Mouse (Mus musculus) kidney, postnatal 25 days (tissue): Measurements from ENCODE around the gene Tmem63b.
A peak's percentile ranks its signal among the peaks of the same experiment; 100 is the strongest.

Source experiments
- DNase-seq, 2 experiments: peaks; one replicate each; pipeline ENCODE4 v3.0.0; 2021; ENCODE audit warnings: mixed read lengths in 2 of 2

Tmem63b gene

DNA sequence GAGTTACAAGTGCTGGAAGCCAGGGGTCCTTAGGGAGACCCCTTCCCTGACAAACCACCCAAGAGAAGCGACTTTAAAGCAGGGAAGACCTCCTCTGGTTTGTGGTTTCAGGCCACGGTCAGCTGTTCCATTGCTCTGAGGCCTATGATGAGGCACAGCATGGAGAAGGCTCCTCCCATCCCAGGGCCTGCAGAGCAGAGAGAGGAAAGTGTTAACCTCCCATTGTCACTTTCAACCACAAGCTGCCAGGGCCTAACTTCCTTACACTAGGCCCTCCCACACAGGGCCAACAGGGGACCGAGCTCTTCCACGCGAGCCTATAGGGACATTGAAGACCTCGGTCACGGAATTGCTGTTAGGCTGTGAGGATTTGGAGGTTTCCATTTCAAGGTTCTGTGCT lies 16.5 kb upstream of the Tmem63b start:
- DNase-seq, result no peak

DNA sequence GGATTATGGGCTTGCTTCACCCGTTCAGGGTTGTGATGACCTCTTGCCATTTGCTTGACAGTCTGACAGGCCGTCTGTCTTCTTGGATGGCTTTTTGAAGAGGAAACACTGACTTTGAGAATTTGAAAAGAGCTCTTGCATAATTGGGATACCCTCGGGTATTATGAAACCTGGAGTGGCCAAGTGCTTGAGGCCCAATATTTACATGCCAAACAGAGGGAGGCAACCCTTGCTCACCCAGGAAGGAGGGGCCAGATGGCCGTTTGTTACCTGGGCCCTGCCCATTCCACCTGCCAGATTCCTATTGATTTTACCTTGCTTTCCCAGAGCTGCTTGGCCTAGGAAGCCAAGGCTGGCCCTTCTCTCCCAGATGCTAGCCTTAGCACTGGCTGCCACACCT lies 15.5 kb upstream of the Tmem63b start:
- no peak for DNase-seq

DNA sequence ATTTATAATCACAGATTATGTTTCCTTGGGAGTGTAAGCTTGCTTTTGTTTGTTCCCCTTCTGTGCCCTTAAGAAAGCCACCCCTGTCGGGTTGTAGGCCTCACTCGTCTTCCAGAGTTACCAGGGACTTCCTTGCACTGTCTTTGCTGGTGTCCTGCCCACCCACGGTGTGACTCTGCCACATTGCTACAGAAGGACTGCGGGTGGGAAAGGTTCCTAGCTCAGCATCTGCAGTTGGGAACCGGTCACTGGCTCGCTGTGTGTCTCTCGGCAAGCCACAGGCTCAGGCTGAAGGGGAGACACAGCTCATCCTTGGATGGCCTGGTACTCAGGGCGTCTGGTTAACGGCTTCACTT lies 14.5 kb upstream of the Tmem63b start:
- no peak for DNase-seq

DNA sequence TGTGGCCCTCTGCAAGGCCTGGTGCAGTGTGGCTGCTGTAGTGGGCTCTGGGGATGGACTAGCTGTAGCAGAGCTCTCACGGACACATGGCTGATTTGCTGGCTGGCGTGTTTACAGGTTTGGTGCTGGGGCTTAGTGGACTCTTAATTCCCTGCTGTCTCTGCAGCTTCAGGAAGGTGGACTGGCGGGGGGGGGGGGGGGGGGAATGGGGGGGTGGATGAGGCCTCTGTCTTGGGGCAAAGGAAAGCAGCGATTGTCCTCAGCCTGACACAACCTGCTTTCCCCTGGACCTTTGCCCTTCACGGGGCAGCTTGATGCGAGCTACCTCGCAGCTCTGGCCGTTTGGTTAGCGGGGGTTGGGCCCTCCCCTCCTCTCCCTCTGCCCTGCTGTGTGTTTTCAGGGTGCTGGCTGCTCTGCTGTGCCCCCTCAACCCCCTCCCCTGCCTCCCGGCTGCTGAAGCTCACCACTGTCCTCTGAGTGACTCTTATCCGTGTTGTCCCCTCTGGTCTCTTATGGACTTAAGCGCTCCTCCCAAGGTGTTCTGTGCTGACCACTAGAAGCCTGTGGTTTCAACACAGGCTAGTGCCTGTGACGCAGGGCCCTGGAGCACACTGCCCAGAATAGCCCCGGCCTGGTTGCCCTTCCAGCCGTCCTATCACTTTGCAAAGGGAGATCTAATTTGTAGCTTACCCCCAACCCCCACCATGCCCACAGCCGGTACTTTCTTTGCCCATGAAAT lies 14.0 kb upstream of the Tmem63b start:
- peak; percentile 49 to 86 for DNase-seq

DNA sequence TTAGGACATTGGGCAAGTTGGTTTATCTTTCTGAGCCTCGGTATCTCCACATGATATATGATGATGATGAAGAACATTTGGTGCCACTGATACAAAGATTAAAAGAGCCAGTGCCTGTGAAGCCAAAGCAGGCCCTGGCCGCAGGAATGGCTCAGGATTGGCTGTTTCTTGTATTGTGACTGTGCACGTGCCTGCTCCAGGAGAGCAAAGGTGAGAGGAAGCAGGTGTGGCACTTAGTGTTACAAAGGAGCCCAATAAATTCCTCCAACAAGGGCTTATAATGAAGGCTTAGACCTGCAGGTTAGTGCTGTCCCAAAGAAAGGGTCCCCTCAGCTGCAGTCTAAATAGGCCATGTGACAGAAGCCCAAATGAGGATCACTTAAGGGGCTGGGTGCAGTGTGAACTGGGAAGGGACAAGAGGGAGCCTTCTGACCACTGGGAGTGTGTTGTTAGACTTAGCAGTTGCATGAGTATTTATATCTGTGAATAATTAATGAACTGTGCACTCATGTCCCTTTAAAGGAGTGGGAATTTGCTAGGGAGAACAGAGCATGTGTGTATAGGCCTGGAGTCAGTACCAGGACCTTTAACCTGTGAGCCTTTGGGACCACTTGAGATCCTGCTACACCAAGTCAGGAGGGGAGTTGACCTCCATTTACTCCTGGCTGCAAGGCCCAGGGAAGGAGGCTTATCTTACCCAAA lies 12.5 kb upstream of the Tmem63b start:
- DNase-seq, result no peak

DNA sequence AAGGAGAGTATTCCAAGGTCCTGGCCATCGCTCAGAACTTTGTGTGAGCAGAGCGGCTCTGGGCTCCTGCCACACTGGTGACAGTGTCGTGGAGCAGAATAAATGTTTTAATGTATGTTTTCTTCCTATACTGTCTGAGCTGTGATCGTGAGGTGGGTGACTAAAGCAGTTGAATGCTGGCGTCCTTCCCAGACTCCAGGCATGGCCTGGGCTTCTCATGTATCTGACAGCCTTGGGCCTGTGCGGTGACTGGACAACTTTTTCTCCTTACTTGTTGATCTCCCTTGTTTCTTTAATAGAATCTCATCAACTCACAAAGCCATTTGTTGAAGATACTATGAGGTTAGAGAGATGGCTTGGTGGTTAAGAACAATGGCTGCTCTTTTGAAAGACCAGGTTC lies 11.7 kb upstream of the Tmem63b start:
- DNase-seq, result no peak

DNA sequence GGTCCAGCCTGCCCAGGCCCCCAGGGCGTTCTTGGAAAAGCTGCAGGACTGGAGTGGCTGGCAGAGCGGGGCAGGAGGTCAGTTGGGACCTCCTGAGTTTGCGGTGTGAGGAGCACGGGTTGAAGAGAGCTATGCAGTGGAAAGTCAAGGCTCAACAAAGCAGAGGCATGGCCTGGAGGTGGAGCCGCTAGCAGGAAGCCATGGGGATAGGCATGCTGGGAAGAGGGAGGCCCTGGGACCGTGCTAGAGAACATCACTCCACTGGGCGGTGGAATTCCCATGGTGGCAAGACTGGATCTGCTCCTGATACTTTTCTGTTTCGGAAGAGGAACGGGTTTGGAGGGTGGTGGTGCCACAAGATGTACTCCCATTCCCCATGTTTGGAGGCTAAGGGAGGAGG lies 10.3 kb upstream of the Tmem63b start:
- no peak for DNase-seq

DNA sequence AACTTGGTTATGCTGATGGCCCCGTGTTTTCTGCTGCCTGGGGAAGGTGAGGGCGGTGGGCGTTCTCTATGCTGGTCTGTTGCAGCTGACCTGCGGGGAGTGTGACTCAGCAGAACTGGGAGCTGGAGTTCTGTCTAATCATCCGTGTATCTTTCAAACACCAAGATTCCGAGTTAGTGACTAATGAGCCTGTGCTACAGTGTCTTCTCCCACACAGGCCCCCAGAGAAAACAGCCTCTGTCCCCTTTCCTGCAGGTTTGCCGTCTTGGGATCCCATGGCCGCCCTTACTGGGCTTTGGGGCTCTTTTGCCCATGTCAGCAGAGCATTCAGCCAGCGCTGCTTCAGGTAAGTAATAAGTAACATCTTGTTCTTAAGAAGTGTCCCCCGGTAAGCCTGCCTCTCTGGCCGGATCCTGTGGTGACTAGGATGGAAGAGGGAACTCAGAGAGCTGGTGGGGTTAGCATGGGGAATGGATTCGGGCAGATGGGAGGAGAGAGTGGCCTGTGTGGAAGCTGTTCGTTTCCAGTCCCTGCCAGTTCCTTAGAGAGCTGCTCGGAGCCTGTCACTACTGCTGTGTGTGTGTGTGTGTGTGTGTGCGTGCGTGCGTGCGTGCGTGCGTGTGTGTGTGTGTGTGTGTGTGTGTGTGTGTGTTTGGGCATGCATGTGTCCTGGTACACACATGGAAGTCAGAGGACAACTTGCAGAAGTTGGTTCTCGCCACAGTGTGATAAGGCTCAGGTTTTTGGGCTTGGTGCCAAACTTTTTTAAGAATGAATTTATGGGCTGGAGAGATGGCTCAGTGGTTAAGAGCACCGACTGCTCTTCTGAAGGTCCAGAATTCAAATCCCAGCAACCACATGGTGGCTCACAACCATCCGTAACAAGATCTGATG lies 8.8 kb upstream of the Tmem63b start:
- DNase-seq, result peak; percentile 39 to 79

DNA sequence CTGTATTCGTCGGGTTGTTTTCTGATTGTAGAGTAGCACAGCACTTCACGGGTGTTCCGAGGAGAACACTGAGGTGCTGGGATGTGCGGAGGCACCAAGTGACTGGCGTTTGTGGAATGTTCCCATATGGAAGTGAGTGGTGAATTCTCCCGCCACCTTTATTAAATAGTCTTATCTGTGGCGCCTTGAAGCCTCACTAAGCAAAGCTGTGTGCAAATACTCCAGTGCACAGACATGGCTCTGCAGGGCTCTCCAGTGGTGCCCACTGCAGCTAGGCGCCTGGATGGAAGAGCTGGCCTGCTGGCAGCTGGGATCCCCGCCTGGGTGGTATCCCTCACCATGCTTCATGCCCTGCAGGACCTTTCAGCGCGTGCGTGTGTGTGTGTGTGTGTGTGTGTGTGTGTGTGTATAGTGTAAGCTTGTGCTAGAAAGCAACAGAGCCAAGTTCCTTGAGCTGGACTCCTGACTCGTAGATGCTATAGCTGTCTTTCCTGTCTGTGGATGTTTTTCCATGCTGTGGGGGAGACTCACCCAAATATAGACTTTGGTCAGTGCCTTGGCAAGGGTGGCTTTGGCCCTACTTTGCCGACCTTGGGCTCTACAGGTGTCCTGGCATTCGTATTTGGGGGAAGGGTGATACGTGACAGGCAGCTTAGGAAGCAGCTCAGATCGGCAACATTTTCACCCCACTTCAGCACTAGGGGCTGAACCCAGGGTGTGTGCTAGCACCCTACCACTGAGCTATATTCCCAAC lies 7.3 kb upstream of the Tmem63b start:
- peak in 1 of 2 experiments; percentile 63 for DNase-seq

DNA sequence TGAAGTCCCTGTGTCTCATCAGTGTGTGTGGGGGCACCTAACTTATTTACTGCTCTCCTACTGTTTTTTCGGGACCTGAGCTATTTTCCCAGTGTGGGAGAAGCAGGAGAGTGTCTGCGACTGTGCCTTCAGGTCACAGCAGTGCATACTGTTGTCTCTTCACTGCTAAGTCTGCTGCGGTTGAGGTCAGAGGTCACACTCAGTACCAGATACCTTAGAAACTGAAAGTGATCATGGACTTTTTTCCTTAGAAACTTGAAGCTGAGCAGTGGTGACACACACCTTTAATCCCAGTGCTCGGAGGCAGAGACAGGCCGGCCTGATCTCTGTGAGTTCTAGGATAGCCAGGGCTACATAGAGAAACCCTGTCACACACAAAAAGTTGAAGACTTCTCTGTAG lies 5.5 kb upstream of the Tmem63b start:
- DNase-seq, result no peak

DNA sequence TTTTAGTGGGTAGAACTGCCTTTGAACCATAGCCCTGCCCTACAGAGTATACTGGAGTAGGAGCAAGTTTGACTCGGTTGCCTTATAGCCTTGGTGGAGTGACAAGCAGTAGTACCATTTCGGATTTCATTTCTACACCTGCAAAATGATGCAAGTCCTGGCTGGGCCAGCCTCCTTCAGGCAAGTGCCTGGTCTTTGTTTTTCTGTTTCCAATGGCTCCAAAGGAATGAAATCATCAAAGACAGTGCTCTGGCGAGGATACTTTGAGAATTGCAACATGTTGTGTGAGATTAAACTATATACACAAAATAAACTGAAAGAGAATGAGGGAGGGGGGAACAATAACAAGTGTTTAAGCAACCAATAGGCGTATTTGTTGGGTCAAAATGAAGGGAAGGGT lies 3.3 kb upstream of the Tmem63b start:
- DNase-seq, result no peak

DNA sequence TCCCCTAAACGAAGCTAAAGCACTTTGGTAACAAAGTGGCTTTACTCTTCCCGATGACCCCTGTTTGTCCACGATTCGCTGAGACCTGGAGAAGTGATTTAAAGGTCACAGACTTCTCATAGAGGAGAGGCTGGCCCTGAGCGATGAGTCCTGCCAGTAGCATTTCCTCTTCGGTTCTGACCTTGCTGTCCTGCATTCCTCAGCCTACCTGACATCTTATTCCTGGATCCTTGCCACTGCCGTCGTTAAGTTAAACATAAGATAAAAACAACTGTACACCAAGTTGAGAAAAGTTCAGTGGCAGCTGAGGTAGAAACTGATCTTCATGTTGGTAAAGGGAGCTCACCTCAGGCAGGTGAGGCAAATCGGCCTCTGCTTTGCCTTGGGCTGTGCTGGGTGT lies 2.4 kb upstream of the Tmem63b start:
- DNase-seq, result no peak

DNA sequence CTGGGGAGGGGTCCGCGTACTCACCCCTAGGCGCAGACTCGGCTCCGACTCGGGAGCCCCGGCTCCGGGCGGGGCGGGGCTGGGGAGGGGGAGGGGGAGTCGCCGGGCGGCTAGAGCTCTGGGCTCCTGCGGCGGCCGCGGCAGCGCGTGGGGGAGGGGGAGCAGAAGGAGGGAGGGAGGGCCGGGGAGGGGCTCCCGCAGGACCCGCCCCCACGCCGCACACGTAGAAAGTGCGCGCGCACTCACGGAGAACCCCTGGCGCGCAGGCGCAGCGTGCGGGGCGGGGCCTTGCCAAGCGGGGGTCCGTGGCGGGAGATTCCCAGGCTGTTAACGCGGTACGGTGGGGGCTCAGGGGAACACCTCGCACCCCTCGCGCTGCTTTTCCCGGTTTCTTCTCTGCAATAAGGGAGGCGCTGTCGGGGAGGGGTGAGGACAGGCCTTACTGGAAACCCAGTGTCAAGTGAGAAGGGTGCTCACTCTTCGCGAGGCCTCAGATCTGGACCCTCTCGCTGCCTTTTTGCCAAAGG lies 549 bp downstream of the Tmem63b start, which contains the start of gene Mrpl14:
Mrpl14 (plus strand) TSS at position 230 of the 527 bp plus-strand sequence.
- peak; percentile 95 to 97 for DNase-seq

DNA sequence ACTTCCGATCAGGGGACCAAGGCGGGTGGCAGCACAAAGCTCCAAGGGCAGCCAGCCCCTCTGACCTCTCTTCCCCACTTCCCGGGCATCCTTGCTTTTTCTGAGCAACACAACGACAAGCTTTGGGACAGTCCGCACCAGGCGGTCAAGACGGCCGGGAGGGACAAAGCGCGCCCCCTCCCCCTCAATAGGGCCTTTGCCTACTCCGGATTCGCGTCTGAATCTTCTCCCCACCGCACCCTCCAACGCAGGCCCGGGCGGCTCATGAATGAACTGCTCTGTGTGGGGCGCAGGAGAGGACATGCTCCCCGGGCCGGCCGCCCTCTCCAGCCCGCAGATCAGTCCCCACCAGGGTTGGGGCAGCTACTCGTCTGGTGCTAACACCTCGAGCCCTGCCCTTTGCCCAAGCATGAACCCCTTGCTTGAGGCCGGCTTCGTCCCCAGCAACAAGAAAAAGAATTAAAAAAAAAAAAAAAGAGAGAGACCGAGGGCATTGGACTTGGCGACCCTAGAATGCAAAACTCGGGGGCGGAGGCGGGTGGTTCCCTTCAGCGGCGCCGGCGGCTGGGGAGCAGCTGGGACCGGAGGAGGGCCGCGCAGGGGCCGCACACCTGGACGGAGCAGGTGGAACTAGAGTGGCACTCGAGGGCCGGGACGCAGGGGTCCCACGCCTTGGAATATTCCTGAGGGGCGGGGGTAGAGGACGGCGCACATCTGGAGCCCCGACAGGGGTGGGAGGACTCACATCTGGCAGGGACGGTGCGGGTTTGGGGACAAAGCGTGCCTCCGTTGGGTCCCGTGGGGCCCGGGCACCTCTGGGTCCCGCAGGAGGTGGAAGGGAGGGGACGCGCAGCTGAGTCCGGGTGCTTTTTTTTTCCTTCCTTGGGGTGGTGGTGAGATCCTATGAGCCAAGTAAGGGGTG lies 1.3 kb downstream of the Tmem63b start:
- peak; percentile 46 to 72 for DNase-seq

DNA sequence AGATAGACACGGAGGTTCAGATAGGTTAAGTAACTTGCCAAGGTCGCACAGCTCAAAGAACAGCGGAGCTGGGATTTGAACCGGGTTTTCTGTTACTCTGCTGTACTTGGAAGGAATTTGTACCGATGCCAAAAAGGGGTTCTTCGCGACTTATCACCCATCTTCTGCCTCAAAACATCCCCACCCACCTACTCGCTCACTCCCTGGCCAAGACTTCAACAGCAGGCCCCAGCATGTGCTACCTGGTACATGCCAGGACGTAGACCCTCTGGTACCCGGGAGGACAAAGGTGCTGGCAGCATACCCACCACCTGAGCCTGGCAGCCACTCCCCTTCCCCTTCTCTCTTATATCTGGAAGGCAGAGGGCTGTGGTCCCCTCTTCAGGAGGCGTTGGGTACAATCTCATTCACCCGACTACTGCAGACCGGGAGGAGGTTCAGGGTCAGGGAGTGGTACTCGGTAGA lies 2.0 kb downstream of the Tmem63b start:
- DNase-seq, result no peak

DNA sequence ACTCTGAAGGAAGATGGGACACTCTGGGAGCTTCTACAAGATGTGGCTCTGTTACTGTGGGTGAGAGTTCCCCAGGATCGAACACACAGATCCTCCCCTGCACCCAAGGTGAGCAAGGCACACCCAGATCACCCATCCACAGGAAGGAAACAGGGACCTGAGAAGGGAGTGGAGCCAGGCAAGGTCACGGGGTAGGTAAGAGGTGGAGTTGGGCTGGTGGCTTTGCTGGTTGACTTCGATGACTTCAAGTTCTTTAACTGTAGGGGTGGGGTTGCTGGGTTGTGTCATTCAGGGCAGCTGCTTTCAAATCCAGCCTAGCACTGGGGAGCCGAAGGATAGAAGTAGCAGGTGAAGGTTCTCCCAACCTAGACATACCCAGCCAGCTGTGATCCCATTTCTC lies 3.9 kb downstream of the Tmem63b start:
- DNase-seq, result no peak

DNA sequence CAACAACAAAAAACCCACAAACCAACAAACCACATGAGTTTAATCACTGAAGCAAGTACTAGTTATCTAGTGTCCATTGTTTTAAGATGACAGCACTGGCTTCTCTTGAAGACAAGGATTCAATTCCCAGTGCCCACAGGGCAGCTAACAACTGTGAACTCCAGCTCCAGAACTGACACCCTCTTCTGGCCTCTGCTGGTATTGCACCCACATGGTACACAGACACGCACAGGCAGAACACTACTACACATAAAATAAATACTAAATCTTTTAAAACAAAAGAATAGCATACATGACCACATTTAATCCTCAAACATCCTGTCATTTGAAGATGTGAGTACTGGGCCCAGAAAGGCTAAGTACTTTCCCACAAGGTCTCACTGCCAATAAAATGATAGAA lies 5.1 kb downstream of the Tmem63b start:
- peak in 1 of 2 experiments; percentile 32 for DNase-seq

DNA sequence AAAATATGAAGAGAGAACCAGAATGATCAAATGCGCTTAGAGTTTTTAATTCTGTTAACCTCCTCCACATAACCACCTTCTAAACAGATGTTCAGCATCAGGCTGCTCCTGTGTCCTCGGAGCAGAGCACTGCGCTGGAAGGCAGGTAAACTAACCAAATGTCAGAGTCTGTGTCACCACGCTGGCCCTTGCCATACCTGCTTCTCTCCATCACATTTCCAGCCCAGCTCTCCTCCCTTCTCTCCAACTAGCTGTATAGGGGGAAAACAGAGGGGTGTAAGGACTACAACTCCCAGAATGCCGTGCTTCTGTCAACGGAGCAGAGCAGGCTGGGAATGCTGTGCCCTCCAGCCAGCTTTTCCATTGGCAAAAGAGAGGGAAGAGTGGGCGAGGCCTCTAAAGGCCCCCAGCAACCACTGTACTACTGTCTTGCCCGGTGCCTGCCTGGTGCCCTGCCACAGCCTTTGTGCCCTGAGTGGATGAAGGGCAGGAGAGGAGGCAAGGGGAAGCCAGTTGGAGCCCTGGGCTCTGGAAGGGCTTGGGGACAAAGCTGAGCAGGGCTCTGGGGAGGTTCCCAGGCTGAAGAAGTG lies 6.2 kb downstream of the Tmem63b start:
- DNase-seq, result peak; percentile 55 to 81

DNA sequence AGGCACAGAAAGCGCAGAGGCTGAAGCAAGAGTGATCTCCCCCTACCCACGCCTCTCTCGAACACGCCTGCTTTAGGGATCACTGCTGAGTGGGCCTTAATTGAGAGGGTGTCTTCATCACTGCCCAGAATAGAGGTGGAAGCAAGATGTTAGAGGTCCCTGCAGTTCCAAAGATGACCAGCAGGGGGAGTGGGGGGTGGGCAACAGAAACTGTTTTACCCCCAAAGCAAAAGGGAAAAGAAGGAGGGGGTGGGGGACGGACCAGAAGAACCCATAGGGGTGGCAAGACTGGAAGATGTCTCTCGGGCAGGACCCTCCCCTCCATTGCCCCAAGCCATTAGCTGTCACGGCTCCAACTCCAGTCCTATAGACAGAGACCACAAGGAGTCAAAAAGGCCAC lies 8.6 kb downstream of the Tmem63b start:
- peak; percentile 62 to 81 for DNase-seq

DNA sequence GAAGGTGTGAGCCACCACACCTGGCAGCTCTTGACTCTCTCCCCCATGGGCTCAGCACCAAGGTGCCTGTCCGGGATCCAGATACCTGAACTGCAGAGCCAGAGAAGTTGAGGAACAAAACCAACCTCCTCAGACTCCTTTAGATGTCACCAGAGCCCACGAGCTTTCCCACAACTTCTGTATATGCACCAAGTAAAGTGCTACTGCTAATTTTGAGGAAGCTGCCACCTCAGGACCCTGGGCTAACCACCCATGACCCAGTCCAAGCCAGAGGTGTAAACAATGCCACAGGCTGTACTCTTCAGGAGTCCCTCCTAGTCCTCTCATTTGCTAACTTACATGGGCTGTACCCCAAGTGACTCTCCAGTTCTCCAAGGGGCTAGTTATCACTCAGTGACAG lies 14.1 kb downstream of the Tmem63b start:
- no peak for DNase-seq

DNA sequence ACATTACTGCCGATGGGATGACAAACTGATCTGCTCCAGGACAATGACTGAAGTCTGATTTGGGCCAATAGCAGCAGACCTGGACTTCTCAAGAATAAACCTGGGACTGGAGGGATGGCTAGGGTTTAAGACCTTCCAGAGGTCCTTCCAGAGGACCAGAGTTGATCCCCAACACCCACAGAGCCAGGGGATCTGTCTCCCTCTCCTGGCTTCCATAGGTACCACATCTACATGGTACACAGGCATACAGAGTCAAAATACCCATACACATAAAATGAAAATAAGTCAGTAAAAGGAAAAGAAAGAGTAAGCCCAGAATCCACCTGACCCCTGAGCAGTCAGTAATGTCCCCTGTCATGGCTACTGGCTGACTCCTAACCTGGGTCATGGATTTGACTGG lies 14.9 kb downstream of the Tmem63b start:
- no peak for DNase-seq
